Mouse (Mus musculus): ENCODE measurements at regions not wholly inside any gene's neighbourhood (a gene's known extent, or its start where the extent isn't known, plus 50 kb on each side); places are given as distances from the start of the nearest gene placed in this dataset.
A peak's percentile ranks its signal among the peaks of the same experiment; 100 is the strongest.

DNA sequence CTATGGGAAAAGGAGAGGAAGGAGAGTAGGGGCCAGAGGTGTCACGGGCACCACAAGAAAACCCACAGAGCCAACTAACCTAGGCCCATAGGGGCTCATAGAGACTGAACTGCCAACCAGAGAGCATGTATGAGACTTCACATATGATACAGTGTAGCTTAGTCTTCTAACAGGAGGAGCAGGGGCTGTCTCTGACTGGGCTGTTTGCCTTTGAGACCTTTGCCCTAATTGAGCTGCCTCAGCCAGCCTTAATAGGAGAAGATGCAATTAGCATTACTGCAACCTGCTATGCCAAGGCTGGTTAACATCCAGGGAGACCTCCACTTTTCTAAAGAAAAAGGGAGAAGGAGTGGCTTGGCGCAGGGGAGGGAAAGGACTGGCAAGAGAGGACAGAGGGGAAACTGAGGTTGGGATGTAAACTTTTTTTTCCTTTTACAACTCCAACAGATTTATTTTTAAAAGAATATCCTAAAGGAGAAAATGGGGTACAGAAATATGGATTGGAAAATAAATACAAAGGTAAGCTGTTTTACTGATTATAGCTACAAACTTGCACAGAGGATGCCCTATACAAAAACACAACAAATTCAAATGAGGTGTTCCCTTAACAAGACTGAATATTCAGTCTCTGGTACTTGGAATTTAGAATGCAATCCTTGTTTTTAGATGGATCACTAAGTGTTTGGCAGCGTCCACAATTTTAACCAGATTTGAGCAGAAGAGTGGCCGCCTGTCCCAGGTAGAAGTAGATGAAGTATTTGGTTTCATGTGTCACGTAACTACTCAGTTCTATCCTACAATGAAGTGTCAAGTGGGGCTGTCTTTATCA is 127.8 kb downstream of the Atp6ap1l start:
- no peaks in the 10 kb centered on the region for H3K9me3 ChIP-seq (ENCODE audit: low read depth, low read length)
- H3K9ac ChIP-seq, result no peak overlapping the region
- no peaks in the 10 kb centered on the region for H3K27me3 ChIP-seq (ENCODE audit: insufficient read depth, low read length)
- no peak overlapping the region for H3K27ac ChIP-seq (ENCODE audit: low read depth)
- no peak overlapping the region for H3K4me3 ChIP-seq (ENCODE audit: low read depth, low read length)
- no peak for TF ChIP-seq CTCF (IDR thresholded peaks at IDR 0.05; ENCODE audit: low read depth)
- H3K4me1 ChIP-seq (ENCODE audit: insufficient read depth), result no peaks in the 10 kb centered on the region
- H3K36me3 ChIP-seq (ENCODE audit: insufficient read depth), result no peaks in the 10 kb centered on the region
- H3K4me2 ChIP-seq, result no peak overlapping the region
- ATAC-seq (ENCODE audit: insufficient read depth) (no peak), DNase-seq (no peak)
- 81% methylated on average over 5 of the region's 5 CpGs for WGBS

GRCm38 (mm10) chr13:90762154-90762553 is 143.0 kb downstream of the Atp6ap1l start:
- Histone ChIP-seq H3K9ac (no peak overlapping the region), H3K27ac (ENCODE audit: low read depth) (no peak overlapping the region), H3K4me2 (no peak overlapping the region), H3K9me3 (ENCODE audit: low read depth, low read length) (no peaks in the 10 kb centered on the region), H3K4me1 (ENCODE audit: insufficient read depth) (no peaks in the 10 kb centered on the region), H3K36me3 (ENCODE audit: insufficient read depth) (no peaks in the 10 kb centered on the region), H3K27me3 (ENCODE audit: insufficient read depth, low read length) (no peaks in the 10 kb centered on the region), H3K4me3 (ENCODE audit: low read depth, low read length) (no peak overlapping the region)
- no peak for DNase-seq
- no peak for ATAC-seq (ENCODE audit: insufficient read depth)
- TF ChIP-seq CTCF (IDR thresholded peaks at IDR 0.05; ENCODE audit: low read depth), result no peak
- 86% methylated on average over 2 of the region's 2 CpGs for WGBS

GRCm38 (mm10) chr13:90760516-90761050 is 144.6 kb downstream of the Atp6ap1l start:
- no peak overlapping the region for H3K27ac ChIP-seq (ENCODE audit: low read depth)
- H3K4me1 ChIP-seq (ENCODE audit: insufficient read depth), result no peaks in the 10 kb centered on the region
- no peak overlapping the region for H3K4me3 ChIP-seq (ENCODE audit: low read depth, low read length)
- no peaks in the 10 kb centered on the region for H3K36me3 ChIP-seq (ENCODE audit: insufficient read depth)
- no peak for DNase-seq
- no peak overlapping the region for H3K4me2 ChIP-seq
- H3K9me3 ChIP-seq (ENCODE audit: low read depth, low read length), result no peaks in the 10 kb centered on the region
- no peak overlapping the region for H3K9ac ChIP-seq
- TF ChIP-seq CTCF (IDR thresholded peaks at IDR 0.05; ENCODE audit: low read depth), result no peak
- WGBS, result 47% methylated on average over 4 of the region's 4 CpGs
- no peak for ATAC-seq (ENCODE audit: insufficient read depth)
- H3K27me3 ChIP-seq (ENCODE audit: insufficient read depth, low read length), result no peaks in the 10 kb centered on the region

- Histone ChIP-seq H3K27ac (ENCODE audit: low read depth) (no peak overlapping the region), H3K4me2 (no peak overlapping the region), H3K4me1 (ENCODE audit: insufficient read depth) (no peaks in the 10 kb centered on the region), H3K9me3 (ENCODE audit: low read depth, low read length) (no peaks in the 10 kb centered on the region), H3K9ac (no peak overlapping the region), H3K36me3 (ENCODE audit: insufficient read depth) (no peaks in the 10 kb centered on the region), H3K4me3 (ENCODE audit: low read depth, low read length) (no peak overlapping the region), H3K27me3 (ENCODE audit: insufficient read depth, low read length) (no peaks in the 10 kb centered on the region)
- TF ChIP-seq CTCF (IDR thresholded peaks at IDR 0.05; ENCODE audit: low read depth), result no peak
- DNase-seq, result no peak
- no peak for ATAC-seq (ENCODE audit: insufficient read depth)
- WGBS, result 60% methylated on average over 3 of the region's 3 CpGs
Measured at GRCm38 (mm10) chr13:90754451-90754850, 150.7 kb downstream of the Atp6ap1l start.

- no peak for TF ChIP-seq CTCF (IDR thresholded peaks at IDR 0.05; ENCODE audit: low read depth)
- no peak for ATAC-seq (ENCODE audit: insufficient read depth)
- Histone ChIP-seq H3K9me3 (ENCODE audit: low read depth, low read length) (no peaks in the 10 kb centered on the region), H3K9ac (no peak overlapping the region), H3K4me1 (ENCODE audit: insufficient read depth) (0 out of 2 replicates have a peak, but pooled peaks cover 4% of the 10 kb centered on the region), H3K4me2 (no peak overlapping the region), H3K4me3 (ENCODE audit: low read depth, low read length) (no peak overlapping the region), H3K36me3 (ENCODE audit: insufficient read depth) (no peaks in the 10 kb centered on the region), H3K27ac (ENCODE audit: low read depth) (no peak overlapping the region), H3K27me3 (ENCODE audit: insufficient read depth, low read length) (no peaks in the 10 kb centered on the region)
- WGBS, result 61% methylated on average over 1 of the region's 1 CpGs
- peak; percentile 15 for DNase-seq
Measured at GRCm38 (mm10) chr13:90749741-90750140, 155.4 kb downstream of the Atp6ap1l start.

DNA sequence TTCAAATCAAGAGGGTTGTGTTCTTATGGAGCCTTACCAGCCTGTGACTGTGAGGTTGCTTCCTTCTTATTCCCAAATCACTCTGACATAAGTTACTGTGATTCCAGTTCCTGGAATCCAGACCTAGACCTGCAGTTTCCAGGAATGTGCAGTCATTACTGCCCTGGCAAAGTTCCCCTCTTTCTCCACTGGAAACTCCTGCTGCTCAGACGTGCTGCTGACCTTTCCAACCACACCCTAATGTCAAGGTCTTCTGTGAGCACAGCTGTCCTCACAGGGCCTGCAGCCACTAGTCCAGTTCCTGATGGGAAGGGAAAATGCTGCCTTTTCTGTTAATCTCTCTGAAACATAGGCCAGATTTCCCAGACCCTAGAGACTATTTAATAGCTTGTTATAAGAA is 160.1 kb downstream of the Atp6ap1l start:
- TF ChIP-seq CTCF (IDR thresholded peaks at IDR 0.05; ENCODE audit: low read depth), result no peak
- DNase-seq, result no peak
- Histone ChIP-seq H3K4me3 (ENCODE audit: low read depth, low read length) (no peak overlapping the region), H3K4me2 (no peak overlapping the region), H3K27me3 (ENCODE audit: insufficient read depth, low read length) (no peaks in the 10 kb centered on the region), H3K9ac (no peak overlapping the region), H3K27ac (ENCODE audit: low read depth) (no peak overlapping the region), H3K36me3 (ENCODE audit: insufficient read depth) (no peaks in the 10 kb centered on the region), H3K9me3 (ENCODE audit: low read depth, low read length) (no peaks in the 10 kb centered on the region), H3K4me1 (ENCODE audit: insufficient read depth) (0 out of 2 replicates have a peak, but pooled peaks cover 4% of the 10 kb centered on the region)
- WGBS, result 16% methylated on average over 1 of the region's 1 CpGs
- ATAC-seq (ENCODE audit: insufficient read depth), result no peak

GRCm38 (mm10) chr13:90742615-90743402 is 162.3 kb downstream of the Atp6ap1l start:
- H3K36me3 ChIP-seq (ENCODE audit: insufficient read depth), result no peaks in the 10 kb centered on the region
- WGBS, result 77% methylated on average over 4 of the region's 4 CpGs
- ATAC-seq (ENCODE audit: insufficient read depth), result no peak
- H3K4me3 ChIP-seq (ENCODE audit: low read depth, low read length), result no peak overlapping the region
- no peak overlapping the region for H3K9ac ChIP-seq
- no peaks in the 10 kb centered on the region for H3K27me3 ChIP-seq (ENCODE audit: insufficient read depth, low read length)
- no peak for DNase-seq
- no peak overlapping the region for H3K4me2 ChIP-seq
- H3K9me3 ChIP-seq (ENCODE audit: low read depth, low read length), result no peaks in the 10 kb centered on the region
- H3K4me1 ChIP-seq (ENCODE audit: insufficient read depth), result 0 out of 2 replicates have a peak, but pooled peaks cover 4% of the 10 kb centered on the region
- no peak overlapping the region for H3K27ac ChIP-seq (ENCODE audit: low read depth)
- TF ChIP-seq CTCF (IDR thresholded peaks at IDR 0.05; ENCODE audit: low read depth), result no peak
